Comparison of ENCODE assay signal across 8 mouse cellular contexts in genomic region chr9:123525095-123525494, GRCm38 (mm10). TPM values are rescaled to one million over a fixed set of nuclear protein-coding genes. Genes with fewer than 3 reads are reported as not detected.
DNase-seq lines count a peak whose midpoint lies in the region; ATAC-seq and TF ChIP-seq lines count a peak whose summit lies in the region.

No protein-coding gene starts in this region.

- H3K4me1 ChIP-seq in hindbrain, embryonic 15.5 days (replicated peaks), result peaks cover 13% of the 10 kb centered on the region
- H3K4me1 ChIP-seq in spleen, adult 2 months (ENCODE audit: control insufficient read depth, insufficient read depth, insufficient read length), result peaks cover 3% of the 10 kb centered on the region

- H3K4me2 ChIP-seq in hindbrain, embryonic 15.5 days, result no peak overlapping the region

- no peak overlapping the region for H3K4me3 ChIP-seq in layer of hippocampus, adult 2 months
- no peak overlapping the region for H3K4me3 ChIP-seq in hindbrain, embryonic 15.5 days
- H3K4me3 ChIP-seq in spleen, adult 2 months (ENCODE audit: extremely low read depth, insufficient read depth, insufficient read length), result no peak overlapping the region

- WGBS in hindbrain, embryonic 15.5 days, result 0% methylated on average over 1 of the region's 1 CpGs
- WGBS in spleen, adult 2 months, result 3% methylated on average over 1 of the region's 1 CpGs

- no peak for TF ChIP-seq POLR2A in spleen, adult 2 months (IDR thresholded peaks at IDR 0.05; ENCODE audit: low read depth, low read length)

- DNase-seq in layer of hippocampus, adult 2 months (ENCODE audit: low spot score in 2 of 2), result peak in 1 of 2 experiments; percentile 71
- DNase-seq in layer of hippocampus, adult 9-10 months (ENCODE audit: low spot score), result no peak
- peak; percentile 87 for DNase-seq in NIH3T3 (ENCODE audit: low read depth)
- peak; percentile 82 to 85 for DNase-seq in cerebellum, postnatal 10 days
- peak; percentile 46 to 78 for DNase-seq in lung, postnatal 4 days
- peak; percentile 64 to 72 for DNase-seq in spleen, adult 2 months (ENCODE audit: low read depth in 1 of 2, low spot score in 2 of 2)

- TF ChIP-seq CTCF in layer of hippocampus, adult 2 months (conservative IDR thresholded peaks at IDR 0.05), result peak; percentile 94
- peak; percentile 38; the same call in 1 of the 2 replicates for TF ChIP-seq CTCF in spleen, adult 2 months (IDR thresholded peaks at IDR 0.05; ENCODE audit: extremely low read depth, insufficient read depth, insufficient read length, insufficient replicate concordance)

- ATAC-seq in hindbrain, embryonic 15.5 days (ENCODE audit: low FRiP score, low read depth), result no peak
- no peak for ATAC-seq in monocyte, adult 5-6 weeks (replicated peaks; ENCODE audit: insufficient number of reproducible peaks, low FRiP score, low TSS enrichment, poor library complexity, severe bottlenecking)

- peak overlapping the region; percentile 48; the same call in 1 of the 2 replicates for H3K27ac ChIP-seq in layer of hippocampus, adult 2 months
- H3K27ac ChIP-seq in hindbrain, embryonic 15.5 days (replicated peaks), result 0 out of 2 replicates have a peak overlapping the region, but pooled peaks have one; percentile 18
- no peak overlapping the region for H3K27ac ChIP-seq in spleen, adult 2 months (ENCODE audit: insufficient read depth, low read length)

- H3K9ac ChIP-seq in hindbrain, embryonic 15.5 days, result no peak overlapping the region

- no peaks in the 10 kb centered on the region for H3K27me3 ChIP-seq in hindbrain, embryonic 15.5 days
- H3K27me3 ChIP-seq in spleen, adult 2 months (ENCODE audit: control insufficient read depth, insufficient read depth, low read length), result no peaks in the 10 kb centered on the region

- H3K36me3 ChIP-seq in hindbrain, embryonic 15.5 days, result 0 out of 2 replicates have a peak, but pooled peaks cover 5% of the 10 kb centered on the region
- H3K36me3 ChIP-seq in spleen, adult 2 months (ENCODE audit: control insufficient read depth, insufficient read depth, low read length), result peaks cover 5% of the 10 kb centered on the region

- no peaks in the 10 kb centered on the region for H3K9me3 ChIP-seq in hindbrain, embryonic 15.5 days

RNA-seq across cellular contexts. Expression of gene Sacm1l, which starts 4.5 kb away (rescaled TPM):
- 10 to 100 TPM; 53.7 to 56.8 TPM for total RNA-seq in layer of hippocampus, adult 2 months (2021)
- 51.2 and 52.9 TPM in 2 replicates for polyA plus RNA-seq in hindbrain, embryonic 15.5 days (2015; fragmentation: Nextera tagmentation; extraction: Ambion mirVana)
- polyA plus RNA-seq in spleen, adult 2 months (2012; rRNA removed), result 2.5 TPM in 2 replicates
- total RNA-seq in monocyte, adult 5-6 weeks (2017), result 44.7 to 69.1 TPM (median 57.9 TPM) in 3 replicates

RNA-seq across cellular contexts. Expression of gene Limd1, which starts 46.6 kb away (rescaled TPM):
- total RNA-seq in layer of hippocampus, adult 2 months (2021), result 1 to 10 TPM; 5.7 to 7.6 TPM
- polyA plus RNA-seq in hindbrain, embryonic 15.5 days (2015; fragmentation: Nextera tagmentation; extraction: Ambion mirVana), result 13.8 and 14.3 TPM in 2 replicates
- polyA plus RNA-seq in spleen, adult 2 months (2012; rRNA removed), result 45.1 and 55.1 TPM in 2 replicates
- total RNA-seq in monocyte, adult 5-6 weeks (2017), result 54.7 to 68.7 TPM (median 65.2 TPM) in 3 replicates
